Mouse (Mus musculus): ENCODE results near the gene Cox5b. TPM values are rescaled to one million over a fixed set of nuclear protein-coding genes. Genes with fewer than 3 reads are reported as not detected.

Gene Cox5b
- polyA plus RNA-seq, 1 experiment from 2014 or later: 496 TPM

GRCm38 (mm10) chr1:36707166-36707565 is 15.9 kb downstream of the Cox5b start:
- WGBS: 87% methylated on average over 2 of the region's 2 CpGs
- no peaks in the 10 kb centered on the region for H3K9me3 ChIP-seq
- no peak overlapping the region for H3K4me3 ChIP-seq
- H3K27ac ChIP-seq: no peak overlapping the region
- H3K27me3 ChIP-seq (ENCODE audit: poor library complexity, severe bottlenecking): no peaks in the 10 kb centered on the region
- no peak for DNase-seq (ENCODE audit: extremely low spot score, low spot score)
- H3K36me3 ChIP-seq (replicated peaks): peaks cover 60% of the 10 kb centered on the region
- H3K4me1 ChIP-seq: peaks cover 29% of the 10 kb centered on the region

GRCm38 (mm10) chr1:36707797-36708196 is 16.5 kb downstream of the Cox5b start:
- Histone ChIP-seq H3K4me3 (peak overlapping the region; percentile 98; the same call in 1 of the 2 replicates), H3K36me3 (replicated peaks) (peaks cover 54% of the 10 kb centered on the region), H3K27ac (no peak overlapping the region), H3K9me3 (no peaks in the 10 kb centered on the region), H3K4me1 (peaks cover 29% of the 10 kb centered on the region), H3K27me3 (ENCODE audit: poor library complexity, severe bottlenecking) (no peaks in the 10 kb centered on the region)
- 76% methylated on average over 3 of the region's 3 CpGs for WGBS
- DNase-seq (ENCODE audit: extremely low spot score, low spot score): no peak

DNA sequence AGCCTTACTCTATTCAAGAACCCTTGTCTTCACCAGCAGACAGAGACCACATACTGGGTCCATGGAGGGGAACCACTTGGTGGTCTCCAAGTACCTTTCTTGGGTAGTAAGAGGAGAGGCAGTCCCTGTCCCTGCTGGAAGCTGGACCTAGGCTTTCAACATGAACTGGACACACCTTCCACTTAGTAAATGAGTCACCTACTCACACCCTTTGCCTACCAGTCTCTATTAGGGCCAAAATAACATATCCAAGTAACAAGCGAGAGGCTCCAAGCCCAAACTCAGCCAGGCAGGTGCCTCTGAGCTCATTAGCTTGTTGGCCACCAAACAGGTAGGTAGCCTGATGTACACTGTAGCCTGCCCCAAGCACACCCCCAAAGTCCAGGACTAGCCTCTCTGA is 17.4 kb downstream of the Cox5b start:
- Histone ChIP-seq H3K27ac (peak overlapping the region; percentile 97), H3K4me1 (peaks cover 29% of the 10 kb centered on the region), H3K9me3 (no peaks in the 10 kb centered on the region), H3K36me3 (replicated peaks) (peaks cover 46% of the 10 kb centered on the region), H3K4me3 (peak overlapping the region; percentile 98), H3K27me3 (ENCODE audit: poor library complexity, severe bottlenecking) (no peaks in the 10 kb centered on the region)
- 88% methylated on average over 1 of the region's 1 CpGs for WGBS
- DNase-seq (ENCODE audit: extremely low spot score, low spot score): no peak

DNA sequence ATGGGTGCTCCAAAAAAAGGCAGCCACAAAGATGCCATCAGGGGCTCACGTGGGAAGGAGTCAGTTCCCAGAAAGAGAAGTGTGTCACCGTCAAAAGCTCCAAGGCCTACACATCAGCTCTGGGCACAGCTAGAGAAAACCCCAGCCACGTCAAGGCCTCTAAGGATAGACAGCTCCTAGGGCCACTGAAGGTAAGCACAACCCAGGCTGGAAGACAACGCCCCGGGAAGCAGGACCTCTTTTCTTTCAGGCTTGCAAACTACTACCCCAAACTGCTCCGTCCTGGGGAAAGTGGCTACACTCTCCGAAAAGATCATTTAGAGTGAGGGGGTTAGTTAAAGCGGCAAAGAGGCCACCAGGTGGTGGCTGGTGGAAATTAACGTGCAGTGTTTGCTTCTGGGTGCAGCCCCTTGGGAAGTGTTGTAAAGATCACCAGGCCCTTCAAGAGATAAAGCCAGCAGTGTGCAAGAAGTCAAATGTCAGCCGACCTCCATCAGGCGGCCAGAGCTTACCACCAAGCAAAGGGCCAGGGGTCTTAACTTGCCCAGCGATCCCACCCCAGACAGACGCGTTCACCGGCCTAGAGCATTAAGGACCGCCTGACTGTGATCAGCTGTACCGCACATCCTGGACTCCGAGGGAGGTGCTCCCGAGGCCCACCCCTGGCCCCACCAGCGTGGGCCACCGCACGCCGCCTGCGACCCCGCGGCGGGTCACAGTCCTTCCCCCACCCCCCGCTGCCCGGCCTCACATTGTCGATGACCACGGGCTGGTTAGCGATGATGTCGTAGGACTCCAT is 18.0 kb downstream of the Cox5b start:
- Histone ChIP-seq H3K9me3 (peaks cover 4% of the 10 kb centered on the region; the same call in 1 of the 2 replicates), H3K36me3 (replicated peaks) (peaks cover 39% of the 10 kb centered on the region), H3K27ac (peak overlapping the region; percentile 97), H3K27me3 (ENCODE audit: poor library complexity, severe bottlenecking) (no peaks in the 10 kb centered on the region), H3K4me1 (peaks cover 29% of the 10 kb centered on the region), H3K4me3 (peak overlapping the region; percentile 98)
- under 1% methylated on average over 33 of the region's 33 CpGs for WGBS
- no peak for DNase-seq (ENCODE audit: extremely low spot score, low spot score)

DNA sequence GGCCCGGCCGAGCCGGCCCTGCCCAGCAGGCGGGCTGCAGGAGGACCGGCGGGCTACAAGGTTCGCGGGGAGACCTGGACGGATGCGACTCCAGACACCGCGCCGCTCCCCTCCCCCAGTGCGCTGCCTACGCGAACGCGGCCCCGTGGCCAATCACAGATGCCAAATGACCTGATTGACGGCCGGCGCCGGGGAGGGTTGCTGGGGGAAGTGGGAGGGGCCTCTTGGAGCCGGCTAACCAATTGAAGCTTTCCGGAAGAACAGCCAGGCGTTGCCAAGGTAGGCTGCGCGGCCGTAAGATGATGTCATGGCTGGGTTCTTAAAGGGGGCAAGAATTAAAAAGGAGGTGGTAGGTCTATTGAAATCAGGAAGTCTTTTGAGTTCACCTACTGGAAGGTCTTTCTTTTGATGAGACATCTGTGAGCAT is 18.6 kb downstream of the Cox5b start, which contains the start of gene 4933424G06Rik:
TSS of gene 4933424G06Rik (plus strand) at position 296 of the 427 bp plus-strand sequence.
- H3K27ac ChIP-seq: peak within 1 kb of the TSS; percentile 97
- H3K4me1 ChIP-seq: peaks cover 29% of the 10 kb centered on the region
- H3K27me3 ChIP-seq (ENCODE audit: poor library complexity, severe bottlenecking): no peaks in the 10 kb centered on the region
- 0% methylated on average over 29 of the region's 29 CpGs for WGBS
- H3K36me3 ChIP-seq (replicated peaks): peaks cover 33% of the 10 kb centered on the region
- peaks cover 4% of the 10 kb centered on the region; the same call in 1 of the 2 replicates for H3K9me3 ChIP-seq
- H3K4me3 ChIP-seq: peak within 1 kb of the TSS; percentile 98
- DNase-seq (ENCODE audit: extremely low spot score, low spot score): peak; percentile 99

- DNase-seq (ENCODE audit: extremely low spot score, low spot score): no peak
- WGBS: 91% methylated on average over 2 of the region's 2 CpGs
- Histone ChIP-seq H3K9me3 (peaks cover 4% of the 10 kb centered on the region; the same call in 1 of the 2 replicates), H3K4me3 (no peak overlapping the region), H3K27me3 (ENCODE audit: poor library complexity, severe bottlenecking) (no peaks in the 10 kb centered on the region), H3K36me3 (replicated peaks) (peaks cover 21% of the 10 kb centered on the region), H3K4me1 (peaks cover 29% of the 10 kb centered on the region), H3K27ac (no peak overlapping the region)
Measured at GRCm38 (mm10) chr1:36711104-36711503, 19.9 kb downstream of the Cox5b start.

- Histone ChIP-seq H3K36me3 (replicated peaks) (no peaks in the 10 kb centered on the region), H3K4me3 (no peak within 1 kb of the TSS), H3K27ac (no peak within 1 kb of the TSS), H3K4me1 (peaks cover 7% of the 10 kb centered on the region), H3K27me3 (ENCODE audit: poor library complexity, severe bottlenecking) (no peaks in the 10 kb centered on the region), H3K9me3 (peaks cover 4% of the 10 kb centered on the region; the same call in 1 of the 2 replicates)
- WGBS: 78% methylated on average over 5 of the region's 5 CpGs
- no peak for DNase-seq (ENCODE audit: extremely low spot score, low spot score)
Measured at GRCm38 (mm10) chr1:36714311-36714710, 23.1 kb downstream of the Cox5b start, which contains the start of gene Actr1b. Gene Actr1b, minus strand, starts transcription at chr1:36714422.

DNA sequence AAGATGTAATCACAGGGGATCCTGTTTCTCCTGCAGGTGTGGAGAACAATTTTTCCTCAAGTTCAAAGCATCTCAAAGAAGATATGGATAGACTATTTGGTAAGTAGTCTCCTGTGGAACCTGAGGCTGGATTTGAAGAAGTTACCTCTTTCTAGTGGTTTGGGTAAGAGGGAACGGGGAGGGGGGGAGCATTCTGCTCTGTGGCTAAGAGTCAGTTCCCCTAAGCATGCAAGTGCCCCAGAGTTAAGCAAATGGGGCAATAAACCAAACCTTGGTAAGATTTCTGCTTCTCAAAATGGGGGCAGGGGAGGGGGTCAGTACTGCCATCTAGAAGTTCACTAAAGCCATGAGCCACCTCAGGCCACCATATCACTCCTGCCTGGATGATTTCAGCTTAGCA is 27.5 kb downstream of the Cox5b start:
- H3K27ac ChIP-seq: no peak overlapping the region
- H3K9me3 ChIP-seq: peaks cover 4% of the 10 kb centered on the region; the same call in 1 of the 2 replicates
- H3K27me3 ChIP-seq (ENCODE audit: poor library complexity, severe bottlenecking): no peaks in the 10 kb centered on the region
- no peaks in the 10 kb centered on the region for H3K36me3 ChIP-seq (replicated peaks)
- H3K4me3 ChIP-seq: no peak overlapping the region
- 86% methylated on average over 1 of the region's 1 CpGs for WGBS
- DNase-seq (ENCODE audit: extremely low spot score, low spot score): no peak
- H3K4me1 ChIP-seq: peaks cover 7% of the 10 kb centered on the region

GRCm38 (mm10) chr1:36723146-36724056 is 32.2 kb downstream of the Cox5b start:
- H3K4me3 ChIP-seq: no peak overlapping the region
- no peak for DNase-seq (ENCODE audit: extremely low spot score, low spot score)
- no peaks in the 10 kb centered on the region for H3K9me3 ChIP-seq
- H3K4me1 ChIP-seq: peaks cover 15% of the 10 kb centered on the region
- no peaks in the 10 kb centered on the region for H3K27me3 ChIP-seq (ENCODE audit: poor library complexity, severe bottlenecking)
- no peaks in the 10 kb centered on the region for H3K36me3 ChIP-seq (replicated peaks)
- 82% methylated on average over 16 of the region's 16 CpGs for WGBS
- H3K27ac ChIP-seq: no peak overlapping the region

- H3K36me3 ChIP-seq (replicated peaks): no peaks in the 10 kb centered on the region
- WGBS: 83% methylated on average over 4 of the region's 4 CpGs
- H3K9me3 ChIP-seq: no peaks in the 10 kb centered on the region
- DNase-seq (ENCODE audit: extremely low spot score, low spot score): no peak
- H3K27me3 ChIP-seq (ENCODE audit: poor library complexity, severe bottlenecking): no peaks in the 10 kb centered on the region
- H3K4me1 ChIP-seq: peaks cover 15% of the 10 kb centered on the region
- H3K27ac ChIP-seq: no peak overlapping the region
- H3K4me3 ChIP-seq: no peak overlapping the region
Measured at GRCm38 (mm10) chr1:36724057-36724431, 32.8 kb downstream of the Cox5b start.

DNA sequence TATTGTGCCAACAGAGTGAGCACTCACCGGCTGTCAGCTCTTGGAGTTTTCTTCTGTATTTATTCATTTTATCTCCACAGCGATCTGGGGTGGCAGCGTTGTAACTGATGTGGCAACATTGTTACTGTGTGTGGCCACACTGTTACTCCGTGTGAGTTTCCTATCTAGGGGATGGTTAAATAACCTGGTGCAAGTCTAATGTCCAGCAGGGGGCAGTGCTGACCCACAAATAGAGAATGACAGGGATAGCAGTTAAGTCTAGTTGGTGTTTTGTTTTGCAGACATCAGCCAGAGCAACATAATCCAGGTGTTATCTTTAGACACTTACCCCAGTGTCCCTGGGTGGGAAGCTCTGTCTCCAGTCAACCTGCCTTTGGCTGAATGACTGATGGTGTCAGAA is 46.1 kb downstream of the Cox5b start:
- no peaks in the 10 kb centered on the region for H3K9me3 ChIP-seq
- no peak overlapping the region for H3K4me3 ChIP-seq
- H3K36me3 ChIP-seq (replicated peaks): no peaks in the 10 kb centered on the region
- peak; percentile 77 for DNase-seq (ENCODE audit: extremely low spot score, low spot score)
- no peak overlapping the region for H3K27ac ChIP-seq
- no peaks in the 10 kb centered on the region for H3K4me1 ChIP-seq
- WGBS: 11% methylated on average over 4 of the region's 4 CpGs
- H3K27me3 ChIP-seq (ENCODE audit: poor library complexity, severe bottlenecking): peaks cover 5% of the 10 kb centered on the region; the same call in 1 of the 2 replicates

- peaks cover 8% of the 10 kb centered on the region for H3K27me3 ChIP-seq (ENCODE audit: poor library complexity, severe bottlenecking)
- no peak for DNase-seq (ENCODE audit: extremely low spot score, low spot score)
- peaks cover 2% of the 10 kb centered on the region for H3K4me1 ChIP-seq
- H3K4me3 ChIP-seq: no peak overlapping the region
- no peaks in the 10 kb centered on the region for H3K9me3 ChIP-seq
- 76% methylated on average over 5 of the region's 5 CpGs for WGBS
- H3K36me3 ChIP-seq (replicated peaks): no peaks in the 10 kb centered on the region
- H3K27ac ChIP-seq: no peak overlapping the region
Measured at GRCm38 (mm10) chr1:36739231-36739630, 48.0 kb downstream of the Cox5b start.
